Mouse (Mus musculus): ENCODE measurements around the gene Capzb. TPM values are rescaled to one million over a fixed set of nuclear protein-coding genes. Genes with fewer than 3 reads are reported as not detected.

Capzb gene
- polyA plus RNA-seq, 1 experiment: 218 TPM

DNA sequence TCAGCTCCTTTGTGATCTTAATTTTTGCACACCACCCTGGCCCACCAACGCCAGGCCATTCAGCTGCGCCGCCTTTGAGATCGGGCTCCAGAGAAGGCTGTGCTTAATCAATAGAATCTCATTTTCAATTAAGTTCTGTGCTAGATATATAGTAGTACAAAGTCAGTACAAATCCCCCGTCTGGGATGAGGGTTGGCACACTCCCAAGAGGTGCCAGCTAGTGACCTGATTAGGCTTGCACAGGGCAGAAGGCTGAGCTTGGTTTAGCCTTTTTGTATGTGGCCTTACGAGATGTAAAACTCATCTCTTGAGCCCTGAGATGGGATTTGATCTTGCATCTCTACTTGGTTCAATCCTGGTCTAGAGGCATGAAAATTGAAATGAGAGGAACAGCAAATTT, 70.3 kb downstream of the Capzb start:
- H3K4me3 ChIP-seq (ENCODE audit: insufficient read depth, low read depth, low read length): no peak overlapping the region
- TF ChIP-seq CTCF (IDR thresholded peaks at IDR 0.05; ENCODE audit: insufficient read depth, low read depth, low read length) (no peak), POLR2A (IDR thresholded peaks at IDR 0.05; ENCODE audit: insufficient read depth, low read depth, low read length) (no peak)
- peaks cover 24% of the 10 kb centered on the region for H3K4me1 ChIP-seq (ENCODE audit: control insufficient read depth, insufficient read depth, low read length)
- H3K27ac ChIP-seq (ENCODE audit: insufficient read depth, low read depth, low read length): no peak overlapping the region
- 74% methylated on average over 6 of the region's 6 CpGs for WGBS

- Histone ChIP-seq H3K4me1 (ENCODE audit: control insufficient read depth, insufficient read depth, low read length) (peaks cover 28% of the 10 kb centered on the region), H3K27ac (ENCODE audit: insufficient read depth, low read depth, low read length) (no peak overlapping the region), H3K4me3 (ENCODE audit: insufficient read depth, low read depth, low read length) (no peak overlapping the region)
- no peak for TF ChIP-seq POLR2A (IDR thresholded peaks at IDR 0.05; ENCODE audit: insufficient read depth, low read depth, low read length)
- TF ChIP-seq CTCF (IDR thresholded peaks at IDR 0.05; ENCODE audit: insufficient read depth, low read depth, low read length): no peak
- WGBS: 76% methylated on average over 13 of the region's 13 CpGs
These were observed 73.2 kb downstream of the Capzb start for GRCm38 (mm10) chr4:139265783-139266499.

- TF ChIP-seq CTCF (IDR thresholded peaks at IDR 0.05; ENCODE audit: insufficient read depth, low read depth, low read length): no peak
- TF ChIP-seq POLR2A (IDR thresholded peaks at IDR 0.05; ENCODE audit: insufficient read depth, low read depth, low read length): no peak
- Histone ChIP-seq H3K27ac (ENCODE audit: insufficient read depth, low read depth, low read length) (no peak overlapping the region), H3K4me3 (ENCODE audit: insufficient read depth, low read depth, low read length) (no peak overlapping the region), H3K4me1 (ENCODE audit: control insufficient read depth, insufficient read depth, low read length) (peaks cover 25% of the 10 kb centered on the region)
- 91% methylated on average over 7 of the region's 7 CpGs for WGBS
These were observed 73.8 kb downstream of the Capzb start for GRCm38 (mm10) chr4:139266500-139266865.

DNA sequence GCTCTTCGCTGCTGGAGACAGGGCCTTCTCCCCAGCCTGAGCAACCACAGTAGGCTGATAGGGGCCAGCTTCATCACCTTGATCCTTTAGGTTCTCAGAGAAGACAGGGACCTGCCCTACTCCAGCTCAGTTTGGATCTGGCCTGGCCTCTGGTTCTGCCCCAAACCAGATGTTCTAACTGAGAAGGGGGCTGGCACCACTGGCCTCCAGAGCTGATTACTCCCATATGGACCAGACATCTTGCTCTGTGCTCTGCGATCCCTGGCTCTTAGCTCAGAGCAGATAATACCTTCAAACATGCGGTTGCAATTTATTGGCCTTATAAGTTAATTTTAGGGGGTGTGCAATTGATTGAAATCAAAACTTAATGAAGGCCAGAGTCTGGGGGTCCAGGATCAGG, 74.6 kb downstream of the Capzb start:
- 85% methylated on average over 3 of the region's 3 CpGs for WGBS
- Histone ChIP-seq H3K4me1 (ENCODE audit: control insufficient read depth, insufficient read depth, low read length) (peaks cover 25% of the 10 kb centered on the region), H3K27ac (ENCODE audit: insufficient read depth, low read depth, low read length) (no peak overlapping the region), H3K4me3 (ENCODE audit: insufficient read depth, low read depth, low read length) (no peak overlapping the region)
- TF ChIP-seq CTCF (IDR thresholded peaks at IDR 0.05; ENCODE audit: insufficient read depth, low read depth, low read length): no peak
- TF ChIP-seq POLR2A (IDR thresholded peaks at IDR 0.05; ENCODE audit: insufficient read depth, low read depth, low read length): no peak

DNA sequence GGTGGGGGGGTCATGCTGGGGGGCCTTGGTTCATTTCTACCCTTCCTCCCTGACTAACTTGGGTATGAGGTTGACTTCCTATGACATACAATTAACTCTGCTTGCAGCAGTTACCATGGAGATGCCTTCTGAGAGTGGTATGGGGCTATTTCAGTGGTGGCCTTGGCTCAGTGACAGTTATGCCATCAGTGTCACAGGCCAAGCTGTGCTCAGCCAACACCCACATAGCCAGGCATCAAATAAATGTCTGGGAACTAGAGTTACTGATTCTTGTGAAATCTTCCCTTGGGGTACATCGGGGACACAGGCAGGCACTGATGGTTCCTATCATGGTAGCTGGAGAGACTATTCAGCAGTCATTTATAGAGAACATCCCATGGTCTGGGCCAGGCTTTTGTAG, 75.5 kb downstream of the Capzb start:
- no peak for TF ChIP-seq POLR2A (IDR thresholded peaks at IDR 0.05; ENCODE audit: insufficient read depth, low read depth, low read length)
- no peak for TF ChIP-seq CTCF (IDR thresholded peaks at IDR 0.05; ENCODE audit: insufficient read depth, low read depth, low read length)
- Histone ChIP-seq H3K4me1 (ENCODE audit: control insufficient read depth, insufficient read depth, low read length) (peaks cover 25% of the 10 kb centered on the region), H3K4me3 (ENCODE audit: insufficient read depth, low read depth, low read length) (no peak overlapping the region), H3K27ac (ENCODE audit: insufficient read depth, low read depth, low read length) (no peak overlapping the region)
- WGBS: 86% methylated on average over 1 of the region's 1 CpGs

- TF ChIP-seq CTCF (IDR thresholded peaks at IDR 0.05; ENCODE audit: insufficient read depth, low read depth, low read length) (no peak), POLR2A (IDR thresholded peaks at IDR 0.05; ENCODE audit: insufficient read depth, low read depth, low read length) (no peak)
- 96% methylated on average over 3 of the region's 3 CpGs for WGBS
- H3K27ac ChIP-seq (ENCODE audit: insufficient read depth, low read depth, low read length): no peak overlapping the region
- peaks cover 25% of the 10 kb centered on the region for H3K4me1 ChIP-seq (ENCODE audit: control insufficient read depth, insufficient read depth, low read length)
- H3K4me3 ChIP-seq (ENCODE audit: insufficient read depth, low read depth, low read length): no peak overlapping the region
These were observed 77.5 kb downstream of the Capzb start for GRCm38 (mm10) chr4:139270168-139270567.

- TF ChIP-seq POLR2A (IDR thresholded peaks at IDR 0.05; ENCODE audit: insufficient read depth, low read depth, low read length) (no peak), CTCF (IDR thresholded peaks at IDR 0.05; ENCODE audit: insufficient read depth, low read depth, low read length) (no peak)
- H3K27ac ChIP-seq (ENCODE audit: insufficient read depth, low read depth, low read length): no peak overlapping the region
- no peak overlapping the region for H3K4me3 ChIP-seq (ENCODE audit: insufficient read depth, low read depth, low read length)
- H3K4me1 ChIP-seq (ENCODE audit: control insufficient read depth, insufficient read depth, low read length): peaks cover 14% of the 10 kb centered on the region
- WGBS: 88% methylated on average over 9 of the region's 9 CpGs
These were observed 78.9 kb downstream of the Capzb start for GRCm38 (mm10) chr4:139271562-139271961.

- H3K4me3 ChIP-seq (ENCODE audit: insufficient read depth, low read depth, low read length): no peak overlapping the region
- 0 out of 2 replicates have a peak, but pooled peaks cover 4% of the 10 kb centered on the region for H3K4me1 ChIP-seq (ENCODE audit: control insufficient read depth, insufficient read depth, low read length)
- no peak overlapping the region for H3K27ac ChIP-seq (ENCODE audit: insufficient read depth, low read depth, low read length)
- WGBS: 92% methylated on average over 10 of the region's 10 CpGs
- no peak for TF ChIP-seq CTCF (IDR thresholded peaks at IDR 0.05; ENCODE audit: insufficient read depth, low read depth, low read length)
- no peak for TF ChIP-seq POLR2A (IDR thresholded peaks at IDR 0.05; ENCODE audit: insufficient read depth, low read depth, low read length)
These were observed 80.4 kb downstream of the Capzb start for GRCm38 (mm10) chr4:139272951-139273680.

DNA sequence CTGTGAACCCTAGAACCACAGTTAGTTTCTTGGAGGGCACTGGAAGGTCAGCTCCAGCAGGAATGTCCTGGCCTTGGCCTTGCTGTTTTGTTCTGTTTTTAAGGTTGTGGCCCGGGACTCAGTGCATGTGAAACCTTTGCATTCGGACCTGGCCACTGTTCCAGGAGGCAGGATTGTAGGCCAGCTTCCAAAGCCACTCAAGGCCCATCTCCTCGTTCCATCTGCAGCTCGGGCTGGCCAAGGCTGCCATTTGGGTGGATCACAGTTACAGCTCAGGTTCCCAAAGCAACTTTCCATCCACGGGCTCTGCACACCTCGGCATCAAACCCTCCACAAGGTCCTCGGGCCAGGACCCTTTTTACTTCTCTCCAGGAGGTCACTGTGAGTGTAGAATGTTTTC, 81.9 kb downstream of the Capzb start:
- Histone ChIP-seq H3K4me1 (ENCODE audit: control insufficient read depth, insufficient read depth, low read length) (no peaks in the 10 kb centered on the region), H3K27ac (ENCODE audit: insufficient read depth, low read depth, low read length) (no peak overlapping the region), H3K4me3 (ENCODE audit: insufficient read depth, low read depth, low read length) (no peak overlapping the region)
- no peak for TF ChIP-seq CTCF (IDR thresholded peaks at IDR 0.05; ENCODE audit: insufficient read depth, low read depth, low read length)
- no peak for TF ChIP-seq POLR2A (IDR thresholded peaks at IDR 0.05; ENCODE audit: insufficient read depth, low read depth, low read length)
- WGBS: 89% methylated on average over 7 of the region's 7 CpGs

Data from olfactory bulb, adult 2 months (tissue).